Mouse (Mus musculus) adrenal gland, postnatal 4 days (tissue): ENCODE results near the gene Dohh. TPM values are rescaled to one million over a fixed set of nuclear protein-coding genes. Genes with fewer than 3 reads are reported as not detected.
A peak's percentile ranks its signal among the peaks of the same experiment; 100 is the strongest.

Source experiments
- DNase-seq, 2 experiments: peaks; one replicate each; pipeline ENCODE4 v3.0.0; 2021 to 2022; ENCODE audit warnings: low spot score in 2 of 2, mixed read lengths in 2 of 2
- total RNA-seq, 2 experiments: library from RNA; stranded (reverse); gene quantifications; 2 replicates each; pipeline ENCODE4 v1.2.3; 2021

The Dohh gene
- total RNA-seq, 2 experiments from 2014 or later: 49.4 to 49.7 TPM

DNA sequence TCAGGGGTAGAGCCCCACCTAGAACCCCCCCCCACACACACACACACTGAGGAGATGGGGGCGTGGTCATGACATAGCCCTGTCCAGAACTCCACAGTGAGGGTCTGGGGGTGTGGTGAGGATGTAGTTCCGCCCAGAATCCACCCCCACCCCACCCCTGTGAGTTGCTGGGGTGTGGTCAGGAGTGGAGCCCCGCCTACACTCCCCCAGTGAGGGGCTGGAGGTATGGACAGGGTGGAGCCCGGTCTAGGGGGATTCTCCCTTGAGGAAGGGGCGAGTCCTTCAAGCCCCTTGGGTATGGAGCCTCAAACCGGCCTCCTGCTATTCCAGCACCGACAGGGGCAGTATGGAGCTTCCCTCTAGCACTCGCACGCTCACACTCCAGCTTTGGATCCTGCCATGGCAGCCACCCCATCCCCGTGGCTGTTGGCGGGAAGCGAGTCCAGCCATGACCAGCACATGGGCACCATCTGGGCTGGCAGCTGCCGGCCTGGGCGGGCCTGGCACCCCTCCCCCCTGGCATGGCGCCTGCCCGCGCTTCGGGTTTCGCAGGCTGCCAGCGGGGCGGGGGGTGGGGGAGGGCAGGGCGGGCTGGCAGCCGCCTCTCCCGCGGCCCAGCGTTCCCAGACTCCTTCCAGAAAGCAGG, 32.5 kb downstream of the Dohh start:
- no peak for DNase-seq

- no peak for DNase-seq
These were observed 33.3 kb downstream of the Dohh start for GRCm38 (mm10) chr10:81417227-81418215.

GRCm38 (mm10) chr10:81418216-81419070, 34.2 kb downstream of the Dohh start:
- DNase-seq: no peak

GRCm38 (mm10) chr10:81419111-81419928, 35.1 kb downstream of the Dohh start:
- DNase-seq: peak in 1 of 2 experiments; percentile 1

DNA sequence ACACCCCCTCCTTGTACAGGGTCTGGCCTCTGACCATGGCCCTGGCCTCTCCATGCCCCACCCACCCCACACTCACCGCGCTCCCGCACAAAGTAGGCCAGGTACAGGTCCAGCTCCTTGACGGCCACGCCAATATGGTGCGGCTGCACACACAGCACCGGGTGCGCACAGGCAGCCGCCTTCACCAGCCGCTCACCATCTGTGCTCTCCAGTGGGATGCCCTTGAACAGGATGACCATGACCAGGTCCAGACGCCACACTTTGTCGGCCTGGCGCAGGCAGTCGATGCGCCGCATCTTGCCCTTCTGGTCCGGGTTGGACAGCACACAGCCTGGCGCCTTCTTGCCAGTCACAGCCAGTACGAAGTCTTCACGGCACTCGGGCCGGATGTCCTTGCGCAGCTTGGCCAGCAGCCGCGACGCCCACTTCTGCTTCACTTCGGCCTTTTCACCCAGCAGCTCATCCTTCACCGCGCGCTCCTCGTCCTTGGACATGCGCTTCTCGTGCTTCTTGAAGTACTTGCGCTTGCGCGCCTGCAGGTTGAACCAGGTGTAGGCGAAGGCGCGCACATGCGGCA, 36.1 kb downstream of the Dohh start:
- peak in 1 of 2 experiments; percentile 6 for DNase-seq

DNA sequence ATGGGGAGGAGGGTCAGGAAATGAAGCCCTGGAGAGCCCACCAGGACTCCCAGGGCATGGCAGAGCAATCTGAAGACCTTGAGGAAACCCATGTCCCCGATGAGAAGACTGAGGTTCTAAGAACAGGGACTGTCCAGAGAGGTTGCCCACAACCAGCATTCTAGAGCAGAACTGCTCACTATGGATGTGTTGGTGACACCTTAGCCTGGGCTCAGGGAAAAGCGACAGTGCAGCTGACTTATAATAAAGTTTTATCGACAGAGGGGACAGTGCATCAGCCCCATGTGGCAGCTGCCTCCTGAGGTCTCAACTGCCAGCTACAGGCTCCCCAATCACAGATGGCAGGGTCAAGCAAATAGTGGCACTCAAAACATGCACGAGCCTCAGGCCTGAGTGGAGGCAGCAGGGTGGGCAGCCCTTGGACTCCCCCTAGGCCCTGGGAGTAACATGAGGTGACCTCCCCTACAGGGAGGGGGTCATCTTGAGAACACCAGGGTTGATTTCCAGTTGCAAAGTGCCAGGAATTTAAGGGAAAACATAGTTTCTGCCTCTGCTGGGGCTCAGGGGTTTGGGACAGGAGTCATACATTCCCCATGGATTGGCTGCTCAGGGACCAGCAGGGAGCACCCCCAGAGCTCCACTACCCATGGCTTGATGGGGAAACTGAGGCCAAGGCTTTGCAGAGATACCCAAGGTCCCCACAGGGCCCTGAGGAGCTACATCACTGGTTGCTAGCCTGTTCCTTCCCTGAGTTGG, 37.0 kb downstream of the Dohh start:
- peak; percentile 2 for DNase-seq

DNA sequence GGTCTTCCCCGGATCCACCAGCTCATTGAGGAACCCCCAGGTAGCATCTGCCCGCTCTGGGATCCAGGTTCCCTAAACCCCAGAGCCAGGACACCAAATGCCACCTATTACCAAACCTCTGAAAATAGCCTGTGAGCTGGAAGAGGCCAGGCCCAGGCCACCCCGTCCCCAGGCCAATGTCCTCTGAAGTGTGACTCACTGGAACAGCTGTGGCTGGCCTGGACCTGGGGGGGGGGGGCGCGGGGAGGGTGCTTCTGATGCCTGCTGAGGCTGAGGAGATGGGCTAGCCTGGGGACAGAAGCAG, 37.5 kb downstream of the Dohh start:
- peak; percentile 3 to 6 for DNase-seq

DNA sequence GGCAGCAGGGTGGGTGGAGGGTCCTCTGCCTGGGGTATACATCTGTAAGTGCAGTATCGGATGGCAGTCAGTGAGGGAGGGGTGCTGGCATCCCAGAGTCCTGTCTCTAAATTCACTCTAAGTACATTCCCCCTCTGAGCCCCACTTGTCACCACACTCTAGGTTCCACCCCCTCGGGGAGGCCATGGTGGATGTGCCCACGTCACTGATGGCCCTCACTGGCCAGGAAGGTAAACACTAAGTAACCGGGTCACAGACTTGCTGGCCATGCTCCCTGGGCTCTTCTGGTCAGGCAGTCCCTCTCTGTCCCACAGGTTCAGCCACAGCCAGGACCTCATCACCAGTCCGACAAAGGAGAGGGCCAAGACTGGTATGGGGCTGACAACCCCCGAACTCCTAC, 38.0 kb downstream of the Dohh start:
- DNase-seq: peak; percentile 2 to 3

DNA sequence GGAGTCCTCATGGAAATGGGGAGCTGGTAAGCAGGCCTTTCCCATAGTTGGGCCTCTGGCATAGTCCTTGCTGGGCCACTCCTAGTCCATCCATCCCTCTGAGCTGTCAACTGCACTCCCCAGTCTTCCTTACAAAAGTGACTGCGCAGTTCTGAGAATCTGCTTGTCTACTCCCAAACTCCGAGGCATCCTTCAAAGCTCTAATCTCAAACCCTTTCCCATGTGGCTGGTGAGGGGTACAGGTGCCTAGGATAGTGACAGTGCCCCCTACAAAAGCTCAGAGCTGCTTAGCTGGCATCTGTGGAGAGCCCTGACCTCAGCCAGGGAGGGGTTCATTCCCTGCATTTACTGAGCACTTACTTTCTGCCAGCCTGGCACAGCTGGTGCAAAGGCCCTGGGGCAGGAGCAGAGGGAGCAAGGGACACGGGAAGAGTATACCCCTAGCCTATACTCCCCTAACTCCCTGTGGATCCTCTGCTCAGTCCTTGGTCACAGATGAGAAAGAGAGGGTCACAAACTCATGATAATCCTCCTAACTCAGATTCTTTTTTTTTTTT, 38.5 kb downstream of the Dohh start:
- peak in 1 of 2 experiments; percentile 2 for DNase-seq

DNA sequence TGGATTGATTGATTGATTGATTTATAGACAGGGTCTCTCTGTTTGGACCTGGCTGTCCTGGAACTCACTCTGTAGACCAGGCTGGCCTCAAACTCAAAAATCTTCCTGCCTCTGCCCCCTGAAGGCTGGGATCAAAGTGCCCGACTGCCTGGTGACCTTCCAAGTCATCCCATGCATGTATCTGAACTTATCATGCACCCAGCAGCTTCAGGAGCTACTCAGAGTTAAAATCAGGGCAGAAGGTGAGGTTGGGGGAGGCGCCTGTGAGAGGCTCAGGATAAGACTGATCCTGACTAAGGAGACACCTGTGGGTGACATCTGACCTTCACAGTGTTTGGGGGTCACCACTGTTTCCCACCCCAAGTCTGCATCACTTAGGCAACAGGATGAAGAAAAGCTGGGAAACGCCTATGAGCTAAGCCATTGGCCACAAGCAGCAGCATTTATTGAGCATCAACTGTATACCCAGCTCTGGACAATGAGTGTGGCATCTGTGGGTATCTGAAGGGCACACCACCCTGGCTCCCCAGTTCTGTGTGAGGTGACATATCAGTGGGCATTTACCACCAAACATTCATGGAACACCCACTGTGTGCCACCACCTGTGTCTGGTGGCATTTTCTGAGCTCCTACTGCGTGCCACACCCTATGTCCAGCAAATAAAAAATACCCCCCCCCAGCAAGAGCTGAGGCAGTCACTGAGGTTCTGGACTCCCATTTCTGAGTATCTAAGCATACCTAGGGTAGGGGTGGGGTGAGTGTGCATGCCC, 39.4 kb downstream of the Dohh start:
- DNase-seq: peak in 1 of 2 experiments; percentile 2

DNA sequence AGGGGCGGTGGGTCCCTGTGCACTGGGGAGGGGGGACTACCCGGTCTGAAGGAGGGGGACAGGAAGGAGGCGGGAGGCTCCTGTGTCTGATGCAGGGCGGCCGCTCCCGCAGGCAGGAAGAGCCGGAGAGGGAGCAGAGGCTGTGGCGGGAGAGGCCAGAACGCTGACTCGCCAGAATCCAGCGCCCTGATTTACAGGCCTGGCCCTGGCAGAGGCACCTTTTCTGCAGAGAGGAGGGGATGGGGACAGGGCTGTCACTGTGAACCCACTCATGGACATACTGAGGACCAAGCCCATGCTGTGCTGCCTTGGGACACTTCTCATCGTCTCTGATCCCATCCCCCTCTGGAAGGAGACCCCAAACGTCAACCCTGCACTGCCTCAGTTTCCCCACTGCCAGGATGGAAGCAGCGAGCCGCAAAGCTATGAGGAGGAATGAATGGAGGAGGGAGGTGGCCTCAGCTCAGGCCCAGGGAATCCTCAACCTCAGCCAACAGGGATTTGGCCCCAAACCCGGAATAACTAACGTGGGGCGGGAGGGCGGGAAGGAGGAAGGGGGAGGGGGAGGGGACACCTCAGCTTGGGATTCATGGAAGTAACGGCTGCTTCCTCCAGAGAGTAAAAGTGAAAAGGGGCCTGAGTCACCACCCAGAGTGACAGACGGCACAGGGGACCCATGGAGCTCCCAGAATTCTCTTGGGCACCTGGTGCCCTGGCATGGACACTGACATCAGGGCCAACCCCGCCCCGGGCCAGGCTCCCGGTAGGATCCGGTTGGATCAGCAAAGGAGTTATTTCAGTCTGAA, 40.2 kb downstream of the Dohh start:
- peak; percentile 24 to 33 for DNase-seq

DNA sequence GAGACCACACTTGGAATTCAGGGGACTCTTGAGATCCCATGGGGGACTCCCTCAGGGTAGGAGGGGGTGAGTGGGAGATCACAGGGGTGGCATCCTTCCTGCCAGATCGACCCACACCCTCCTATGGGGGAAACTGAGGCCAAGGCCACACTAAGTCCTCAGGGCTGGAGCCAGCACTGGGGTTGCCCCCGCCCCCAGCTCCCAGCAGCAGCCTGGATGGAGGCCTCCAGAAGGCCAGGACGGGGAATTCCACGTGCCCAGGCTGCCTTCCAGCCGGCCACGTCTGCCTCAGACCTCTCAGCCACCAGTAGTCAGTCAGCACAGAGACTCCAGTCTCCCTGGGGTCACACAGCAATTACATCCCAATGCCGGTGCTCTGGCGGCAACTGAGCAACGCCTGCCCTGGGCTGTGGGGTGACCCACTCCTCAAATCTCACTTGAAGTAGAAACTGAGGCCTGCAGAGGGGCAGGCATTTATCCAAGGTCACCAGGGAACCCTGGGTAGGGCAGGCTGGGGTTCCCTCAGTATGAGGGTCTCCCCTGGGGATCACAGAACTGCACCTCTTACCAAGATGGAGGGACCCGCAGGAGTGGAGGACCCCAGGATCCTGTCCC, 41.1 kb downstream of the Dohh start:
- DNase-seq: peak; percentile 7 to 10

DNA sequence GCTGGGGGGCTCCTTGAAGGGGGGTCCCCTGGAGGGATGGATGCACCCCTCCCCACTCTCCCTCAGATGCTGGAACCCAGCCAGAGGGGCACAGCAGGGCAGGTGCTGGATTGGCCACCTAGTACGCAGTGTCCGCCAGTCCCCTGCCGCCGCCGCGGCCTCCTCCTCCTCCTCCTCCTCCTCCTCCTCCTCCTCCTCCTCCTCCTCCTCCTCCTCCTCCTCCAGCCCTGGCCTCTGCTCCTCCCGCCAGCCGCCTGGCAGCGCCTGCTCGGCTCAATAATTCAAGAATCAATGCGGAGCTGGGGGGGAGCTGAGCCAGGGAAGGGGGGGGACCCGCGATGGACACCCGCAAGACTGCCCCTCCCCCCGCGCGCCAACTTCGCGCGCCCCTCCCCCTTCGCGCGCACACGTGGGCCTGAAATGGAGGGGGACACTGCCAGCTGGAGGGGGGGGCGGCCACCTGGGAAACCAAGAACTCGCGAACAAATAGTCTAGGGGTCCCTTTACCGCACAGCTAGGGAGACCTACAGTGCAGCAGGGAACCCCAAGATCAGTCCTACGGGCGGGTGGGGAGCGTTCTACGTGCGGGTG, 41.9 kb downstream of the Dohh start:
- DNase-seq: peak; percentile 4 to 9

GRCm38 (mm10) chr10:81426897-81427296, 42.7 kb downstream of the Dohh start:
- peak; percentile 30 to 53 for DNase-seq

DNA sequence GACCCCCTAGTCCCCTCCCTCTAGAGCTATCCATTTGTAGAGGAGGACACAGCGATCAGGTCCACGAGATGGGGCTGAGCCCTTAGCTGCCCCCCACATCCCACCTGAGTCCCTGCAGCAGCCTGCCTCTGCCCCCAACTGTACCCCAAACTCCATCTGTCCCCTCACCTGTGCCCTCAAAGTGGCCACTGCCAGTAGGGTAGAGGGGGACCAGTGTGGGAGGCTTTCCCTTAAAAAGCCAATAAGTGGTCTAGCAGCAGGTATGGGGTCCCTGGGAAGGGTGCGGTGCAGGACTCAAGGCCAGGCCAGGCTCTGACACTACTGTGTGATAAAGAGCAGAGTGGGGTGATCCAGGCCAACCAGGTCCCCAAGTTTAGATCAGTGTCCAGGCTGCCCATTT, 43.1 kb downstream of the Dohh start:
- DNase-seq: no peak

GRCm38 (mm10) chr10:81427804-81428506, 43.7 kb downstream of the Dohh start:
- DNase-seq: peak in 1 of 2 experiments; percentile 4
